Mouse (Mus musculus) stomach, embryonic 14.5 days (tissue): ENCODE measurements at regions not wholly inside any gene's neighbourhood (a gene's known extent, or its start where the extent isn't known, plus 50 kb on each side); places are given as distances from the start of the nearest gene placed in this dataset.
"Not testable (repeated sequence)": the region's sequence is repeated elsewhere in the genome, so short reads cannot be mapped to it uniquely, and the experiment has no call there.

Source experiments
- ATAC-seq: fragments of 200-750 bp; cut with Nextera tagmentation; 2 replicates; pipeline ENCODE4 v1.8.0; 2017; ENCODE audit warnings: low read depth, moderate TSS enrichment; ENCODE audit not compliant: insufficient number of reproducible peaks, insufficient read depth, low FRiP score
- H3K27ac ChIP-seq: fragments of 300-500 bp; sonication (generic); 2 replicates; pipeline ENCODE4 v1.5.1; 2014; ENCODE audit warnings: mild to moderate bottlenecking, low read length, moderate library complexity, mixed read lengths
- H3K27me3 ChIP-seq: fragments of 300-500 bp; sonication (generic); 2 replicates; pipeline ENCODE4 v1.6.1; 2014; ENCODE audit warnings: low read length, control low read depth, mixed read lengths; ENCODE audit not compliant: control insufficient read depth, insufficient read depth
- H3K36me3 ChIP-seq: fragments of 300-500 bp; sonication (generic); 2 replicates; pipeline ENCODE4 v1.6.1; 2014; ENCODE audit warnings: mild to moderate bottlenecking, control low read depth, low read length, moderate library complexity, mixed read lengths; ENCODE audit not compliant: control insufficient read depth, insufficient read depth
- H3K4me1 ChIP-seq: fragments of 300-500 bp; sonication (generic); 2 replicates; pipeline ENCODE4 v1.6.1; 2014; ENCODE audit warnings: low read length, control low read depth, mixed read lengths; ENCODE audit not compliant: control insufficient read depth, insufficient read depth
- H3K4me2 ChIP-seq: fragments of 300-500 bp; sonication (generic); replicated peaks from 2 replicates; pipeline ENCODE4 v1.6.1; 2014; ENCODE audit warnings: low read depth, low read length, control low read depth
- H3K4me3 ChIP-seq: fragments of 300-500 bp; sonication (generic); 2 replicates; pipeline ENCODE4 v1.5.1; 2014; ENCODE audit warnings: low read depth, low read length, control low read depth
- H3K9ac ChIP-seq: fragments of 300-500 bp; sonication (generic); replicated peaks from 2 replicates; pipeline ENCODE4 v1.6.1; 2014; ENCODE audit warnings: low read depth, mild to moderate bottlenecking, control low read depth, low read length, moderate library complexity, mixed read lengths
- H3K9me3 ChIP-seq: fragments of 300-500 bp; sonication (generic); 2 replicates; pipeline ENCODE4 v1.6.1; 2016; ENCODE audit warnings: low read depth, low read length, control low read depth; ENCODE audit not compliant: control insufficient read depth
- WGBS: fragments of 180-500 bp; shearing (Covaris S2); extraction: QIAGEN DNeasy Blood & Tissue Kit; methylation state at CpG from one replicate; pipeline ENCODE4 v1.1.7; 2014; 5-methylcytosine and 5-hydroxymethylcytosine counted together

DNA sequence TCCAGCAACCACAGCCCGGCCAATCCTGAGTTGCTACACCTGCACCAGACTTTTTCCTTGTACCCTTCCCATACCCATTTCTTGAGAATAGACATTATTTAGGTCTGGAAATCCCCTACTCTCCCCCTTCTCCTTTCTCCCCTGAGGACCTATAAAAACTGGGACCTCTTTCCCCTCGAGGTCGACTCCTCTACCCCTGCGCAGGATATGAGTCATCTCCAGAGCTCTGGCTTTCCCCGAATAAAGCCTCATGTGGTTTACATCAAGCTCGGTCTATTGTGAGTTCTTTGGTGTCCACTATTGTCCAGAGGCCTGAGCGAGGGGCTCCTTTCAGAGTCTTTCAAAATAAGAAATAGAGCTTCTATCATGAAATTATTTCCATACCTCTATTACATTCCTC is 720.3 kb downstream of the Brinp3 start:
- not testable (repeated sequence) for H3K9ac ChIP-seq, H3K4me3 ChIP-seq, ATAC-seq, H3K4me2 ChIP-seq, H3K4me1 ChIP-seq, H3K27ac ChIP-seq, H3K27me3 ChIP-seq, H3K36me3 ChIP-seq, H3K9me3 ChIP-seq
- 84% methylated on average over 7 of the region's 7 CpGs for WGBS

DNA sequence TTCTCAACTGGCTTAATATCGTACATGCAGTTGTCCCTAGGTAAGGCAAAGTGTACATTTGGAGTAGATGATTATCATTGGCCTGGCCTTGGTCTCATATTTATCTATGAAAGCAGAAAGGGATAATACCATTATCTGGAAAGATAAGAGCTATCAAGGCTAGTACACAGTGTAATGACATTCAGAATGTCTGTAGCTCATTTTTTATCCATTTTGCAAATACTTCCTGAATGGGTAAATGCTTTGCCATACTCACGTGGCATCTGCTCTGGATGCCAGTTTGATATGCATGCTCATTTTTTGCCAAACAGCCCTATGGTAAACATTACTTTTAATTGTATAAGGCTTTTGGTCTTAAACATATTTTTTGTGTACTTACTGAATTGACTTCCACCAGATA is 723.4 kb downstream of the Brinp3 start:
- Histone ChIP-seq H3K36me3 (no peaks in the 10 kb centered on the region), H3K9me3 (no peaks in the 10 kb centered on the region), H3K4me1 (no peaks in the 10 kb centered on the region), H3K9ac (no peak overlapping the region), H3K27me3 (no peaks in the 10 kb centered on the region), H3K4me3 (no peak overlapping the region), H3K4me2 (no peak overlapping the region), H3K27ac (no peak overlapping the region)
- no peak for ATAC-seq
- 55% methylated on average over 2 of the region's 2 CpGs for WGBS

DNA sequence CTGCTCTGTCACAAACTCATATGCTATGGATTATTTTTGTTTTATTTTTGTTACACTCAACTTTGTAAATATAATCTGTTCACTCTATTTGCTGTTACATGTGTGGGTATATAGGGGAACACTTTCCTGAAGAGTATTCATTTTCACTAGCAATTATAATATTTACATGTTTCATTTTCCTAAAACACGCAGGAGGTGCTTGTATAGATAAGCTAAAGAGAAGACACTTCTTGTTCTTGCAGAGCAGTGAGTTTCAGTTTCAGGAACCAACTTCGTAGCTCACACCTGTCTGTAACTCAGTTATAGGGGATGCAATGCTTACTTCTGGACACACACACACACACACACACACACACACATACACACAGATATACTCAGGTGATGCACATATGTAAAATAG is 724.9 kb downstream of the Brinp3 start:
- WGBS: 86% methylated on average over 2 of the region's 2 CpGs
- H3K27me3 ChIP-seq: no peaks in the 10 kb centered on the region
- no peak overlapping the region for H3K27ac ChIP-seq
- ATAC-seq: no peak
- H3K9ac ChIP-seq: no peak overlapping the region
- no peak overlapping the region for H3K4me3 ChIP-seq
- no peaks in the 10 kb centered on the region for H3K9me3 ChIP-seq
- H3K4me2 ChIP-seq: no peak overlapping the region
- no peaks in the 10 kb centered on the region for H3K4me1 ChIP-seq
- no peaks in the 10 kb centered on the region for H3K36me3 ChIP-seq

DNA sequence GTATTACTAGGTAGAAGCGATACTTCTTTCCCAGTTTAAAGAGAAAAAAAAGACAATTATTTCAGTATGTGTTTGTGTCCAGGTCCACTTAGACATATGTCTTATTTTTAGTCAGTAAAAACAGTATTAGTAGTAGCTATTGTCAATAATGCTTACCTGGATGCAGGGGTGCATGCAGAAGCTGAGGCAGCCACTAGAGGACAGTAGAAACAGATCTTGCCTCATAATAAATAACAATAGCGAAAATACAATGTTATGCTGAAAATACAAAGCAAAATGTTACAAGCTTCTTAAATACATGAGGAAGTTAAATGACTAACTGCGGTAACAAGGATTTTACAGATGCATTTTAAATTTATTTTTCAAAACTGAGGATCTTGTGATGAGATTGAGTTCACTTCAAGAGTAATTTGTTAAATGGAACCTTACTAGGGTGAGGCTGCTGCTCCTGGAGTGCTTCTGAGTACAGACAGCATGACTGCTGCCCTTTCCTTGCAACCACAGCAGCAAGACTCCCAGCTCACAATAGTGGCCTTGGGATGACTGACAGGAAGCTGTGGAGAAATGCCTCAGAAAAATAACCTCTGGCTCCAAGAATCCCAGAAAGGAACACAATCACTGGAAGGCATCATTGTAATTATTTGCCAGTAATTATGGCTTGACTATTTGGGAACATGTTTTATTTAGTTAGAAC is 728.8 kb downstream of the Brinp3 start:
- H3K4me2 ChIP-seq: no peak overlapping the region
- H3K9ac ChIP-seq: no peak overlapping the region
- H3K9me3 ChIP-seq: no peaks in the 10 kb centered on the region
- H3K27ac ChIP-seq: no peak overlapping the region
- 68% methylated on average over 3 of the region's 3 CpGs for WGBS
- no peaks in the 10 kb centered on the region for H3K27me3 ChIP-seq
- H3K4me3 ChIP-seq: no peak overlapping the region
- ATAC-seq: no peak
- no peaks in the 10 kb centered on the region for H3K4me1 ChIP-seq
- no peaks in the 10 kb centered on the region for H3K36me3 ChIP-seq

DNA sequence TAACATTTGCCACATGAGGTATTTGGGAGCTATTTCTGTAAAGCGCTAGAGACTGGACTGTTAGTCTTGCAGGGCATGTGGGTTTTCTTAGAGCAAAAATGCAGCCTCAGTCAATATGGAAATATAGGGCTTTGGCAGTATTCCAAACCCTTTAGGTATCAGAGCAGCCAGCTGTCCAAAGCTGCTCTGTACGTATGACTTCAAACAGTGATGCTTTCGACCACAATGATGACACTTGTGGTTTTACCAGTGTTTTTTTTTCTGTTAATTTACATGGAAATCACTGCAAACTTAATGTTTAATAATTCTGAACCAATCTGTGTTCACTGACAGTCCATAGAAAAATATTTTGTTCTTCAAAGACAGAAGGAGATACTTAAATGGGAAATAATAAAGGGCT is 743.0 kb downstream of the Brinp3 start:
- H3K27ac ChIP-seq: no peak overlapping the region
- no peak overlapping the region for H3K4me2 ChIP-seq
- H3K4me1 ChIP-seq: no peaks in the 10 kb centered on the region
- no peak overlapping the region for H3K9ac ChIP-seq
- WGBS: 60% methylated on average over 3 of the region's 3 CpGs
- ATAC-seq: no peak
- no peaks in the 10 kb centered on the region for H3K36me3 ChIP-seq
- no peak overlapping the region for H3K4me3 ChIP-seq
- no peaks in the 10 kb centered on the region for H3K27me3 ChIP-seq
- H3K9me3 ChIP-seq: no peaks in the 10 kb centered on the region

DNA sequence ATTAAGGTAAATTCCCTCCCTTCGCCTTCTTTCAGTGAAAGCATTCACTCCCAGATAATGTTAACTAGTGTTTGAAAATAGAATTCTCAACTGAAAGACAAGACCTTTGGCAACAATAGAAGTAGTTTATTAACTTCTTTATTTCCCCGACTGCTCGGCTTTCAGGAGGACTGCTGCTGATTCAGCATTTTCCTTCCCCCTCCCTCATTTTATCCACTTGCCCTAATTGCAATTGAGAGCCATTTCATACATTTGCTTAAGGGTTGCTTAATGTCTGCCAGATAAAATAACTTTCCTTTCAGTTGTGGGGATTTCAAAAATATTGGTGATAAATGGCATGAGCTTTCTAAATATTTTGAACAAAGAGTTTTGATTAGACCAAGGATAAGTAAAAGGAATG is 744.5 kb downstream of the Brinp3 start:
- Histone ChIP-seq H3K4me3 (no peak overlapping the region), H3K27ac (no peak overlapping the region), H3K9me3 (no peaks in the 10 kb centered on the region), H3K4me2 (no peak overlapping the region), H3K9ac (no peak overlapping the region), H3K27me3 (no peaks in the 10 kb centered on the region), H3K36me3 (no peaks in the 10 kb centered on the region), H3K4me1 (no peaks in the 10 kb centered on the region)
- no peak for ATAC-seq
- 66% methylated on average over 3 of the region's 3 CpGs for WGBS

DNA sequence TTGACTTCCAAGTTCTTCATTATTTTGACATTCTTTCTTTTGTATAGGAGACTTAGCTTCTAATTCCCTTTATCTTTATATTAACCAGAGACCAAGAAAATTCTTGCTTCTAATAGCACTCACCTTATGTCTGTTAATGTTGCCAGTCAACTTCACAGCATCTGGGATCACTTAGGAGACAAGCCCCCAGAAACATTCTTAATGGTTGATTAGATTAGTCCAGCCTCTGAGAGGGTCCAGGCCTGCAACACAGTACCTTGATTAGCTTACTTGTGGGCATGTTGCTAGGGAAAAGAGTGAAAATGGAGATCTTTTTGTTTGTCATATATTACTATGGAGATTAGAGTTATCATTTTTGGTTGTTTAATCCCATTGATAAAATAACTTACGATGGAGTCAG is 778.8 kb downstream of the Brinp3 start:
- Histone ChIP-seq H3K4me2 (no peak overlapping the region), H3K27me3 (no peaks in the 10 kb centered on the region), H3K9me3 (no peaks in the 10 kb centered on the region), H3K4me1 (no peaks in the 10 kb centered on the region), H3K9ac (no peak overlapping the region), H3K27ac (no peak overlapping the region), H3K4me3 (no peak overlapping the region), H3K36me3 (no peaks in the 10 kb centered on the region)
- WGBS: 79% methylated on average over 1 of the region's 1 CpGs
- no peak for ATAC-seq

DNA sequence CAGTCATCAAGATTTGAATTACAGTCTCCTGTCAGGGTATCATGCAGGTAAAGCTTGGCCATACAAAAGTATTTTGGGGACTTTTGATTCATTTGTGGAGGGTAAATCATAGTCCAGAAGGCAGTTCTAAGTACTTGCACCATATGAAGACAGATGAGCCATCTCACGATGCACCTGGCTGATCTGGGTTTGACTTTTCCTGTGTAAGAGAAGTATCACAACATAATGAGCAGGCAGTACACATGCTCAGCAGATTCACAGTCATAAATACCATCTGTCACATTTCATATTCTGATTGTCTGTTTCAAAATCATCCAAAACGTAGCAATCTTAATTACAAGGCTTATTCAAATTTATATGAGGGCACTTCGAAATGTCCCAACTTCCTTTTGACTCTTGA is 796.6 kb downstream of the Brinp3 start:
- WGBS: 86% methylated on average over 3 of the region's 3 CpGs
- Histone ChIP-seq H3K9ac (no peak overlapping the region), H3K27ac (no peak overlapping the region), H3K4me1 (no peaks in the 10 kb centered on the region), H3K4me2 (no peak overlapping the region), H3K27me3 (no peaks in the 10 kb centered on the region), H3K36me3 (no peaks in the 10 kb centered on the region), H3K4me3 (no peak overlapping the region), H3K9me3 (no peaks in the 10 kb centered on the region)
- no peak for ATAC-seq

DNA sequence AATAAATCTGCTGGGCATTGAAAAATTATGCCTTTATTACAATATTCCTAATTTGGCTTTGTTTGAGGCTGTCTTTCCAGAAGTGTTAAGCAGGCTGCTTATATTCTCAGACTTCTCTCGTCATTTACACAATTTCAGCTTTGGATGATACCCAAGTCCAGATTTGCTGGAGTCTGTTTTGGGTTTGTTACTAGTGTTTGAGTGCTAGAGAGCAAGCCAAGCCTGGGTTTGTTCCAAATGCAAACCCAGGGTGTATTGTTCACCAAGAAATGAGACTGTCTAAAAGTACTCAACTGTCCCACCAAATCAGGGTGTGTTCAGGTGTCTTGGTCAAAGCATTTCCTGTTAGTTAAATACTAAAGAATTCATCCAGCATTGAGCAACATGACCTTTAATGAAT is 814.7 kb downstream of the Brinp3 start:
- no peaks in the 10 kb centered on the region for H3K27me3 ChIP-seq
- H3K4me3 ChIP-seq: no peak overlapping the region
- H3K9me3 ChIP-seq: no peaks in the 10 kb centered on the region
- no peaks in the 10 kb centered on the region for H3K36me3 ChIP-seq
- H3K4me1 ChIP-seq: no peaks in the 10 kb centered on the region
- H3K9ac ChIP-seq: no peak overlapping the region
- 55% methylated on average over 1 of the region's 1 CpGs for WGBS
- no peak for ATAC-seq
- H3K4me2 ChIP-seq: no peak overlapping the region
- no peak overlapping the region for H3K27ac ChIP-seq
